Mouse (Mus musculus) urinary bladder, postnatal 10 days (tissue): ENCODE results near the gene Pltp.
A peak's percentile ranks its signal among the peaks of the same experiment; 100 is the strongest.
"Not testable (repeated sequence)": the region's sequence is repeated elsewhere in the genome, so short reads cannot be mapped to it uniquely, and the experiment has no call there.

Experiments
- DNase-seq: peaks from one replicate; pipeline ENCODE4 v3.0.0; 2022; ENCODE audit warnings: low spot score

The Pltp gene

GRCm38 (mm10) chr2:164804533-164805331 is 52.8 kb downstream of the Pltp start, which contains the start of the genes Acot8 and Zswim3:
Gene Acot8 (minus strand): TSS chr2:164804882.
Gene Zswim3 (plus strand): TSS chr2:164805098.
- peak; percentile 90 for DNase-seq

GRCm38 (mm10) chr2:164803921-164804313 is 53.6 kb downstream of the Pltp start:
- no peak for DNase-seq

- no peak for DNase-seq
Observed at GRCm38 (mm10) chr2:164803201-164803920, 54.1 kb downstream of the Pltp start.

GRCm38 (mm10) chr2:164800252-164801004 is 57.1 kb downstream of the Pltp start:
- DNase-seq: no peak

GRCm38 (mm10) chr2:164798554-164798953 is 59.0 kb downstream of the Pltp start:
- DNase-seq: not testable (repeated sequence)

GRCm38 (mm10) chr2:164795868-164796267 is 61.6 kb downstream of the Pltp start:
- no peak for DNase-seq

- DNase-seq: no peak
Observed at GRCm38 (mm10) chr2:164794293-164794692, 63.2 kb downstream of the Pltp start.

GRCm38 (mm10) chr2:164793772-164794171 is 63.7 kb downstream of the Pltp start:
- DNase-seq: no peak

- no peak for DNase-seq
Observed at GRCm38 (mm10) chr2:164793236-164793635, 64.3 kb downstream of the Pltp start.

GRCm38 (mm10) chr2:164792400-164793190 is 64.9 kb downstream of the Pltp start:
- DNase-seq: no peak

GRCm38 (mm10) chr2:164791841-164792261 is 65.7 kb downstream of the Pltp start:
- no peak for DNase-seq

GRCm38 (mm10) chr2:164790451-164790850 is 67.1 kb downstream of the Pltp start:
- DNase-seq: no peak
